Mouse (Mus musculus): ENCODE results near the gene Vmn1r15. TPM values are rescaled to one million over a fixed set of nuclear protein-coding genes. Genes with fewer than 3 reads are reported as not detected.

Vmn1r15 gene
- not detected for polyA plus RNA-seq (2014; fragmentation: Illumina TruSeq; extraction: RNeasy Lipid Tissue Mini Kit (QIAGEN cat#74804); ENCODE audit: insufficient read depth, low read depth, low replicate concordance)

DNA sequence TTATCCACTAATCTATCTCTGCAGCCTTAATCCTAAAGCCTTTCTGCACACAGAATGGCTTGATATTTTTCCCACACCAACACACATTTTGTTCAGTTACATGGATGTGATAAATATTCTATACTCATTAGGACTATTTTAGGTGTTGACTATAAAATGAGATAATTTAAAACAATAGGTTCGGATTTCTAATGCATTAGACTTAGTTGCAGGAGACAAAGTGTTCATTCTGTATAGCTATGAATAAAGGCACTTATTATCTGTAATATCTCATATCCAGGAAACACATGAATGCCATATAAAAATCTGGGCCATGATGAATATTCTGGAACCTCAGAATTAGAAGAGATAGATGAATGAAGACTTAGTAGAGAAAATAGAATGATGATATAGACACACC is at the start of gene Vmn1r15:
Vmn1r15 (plus strand) TSS at position 301 of the 400 bp plus-strand sequence.

DNA sequence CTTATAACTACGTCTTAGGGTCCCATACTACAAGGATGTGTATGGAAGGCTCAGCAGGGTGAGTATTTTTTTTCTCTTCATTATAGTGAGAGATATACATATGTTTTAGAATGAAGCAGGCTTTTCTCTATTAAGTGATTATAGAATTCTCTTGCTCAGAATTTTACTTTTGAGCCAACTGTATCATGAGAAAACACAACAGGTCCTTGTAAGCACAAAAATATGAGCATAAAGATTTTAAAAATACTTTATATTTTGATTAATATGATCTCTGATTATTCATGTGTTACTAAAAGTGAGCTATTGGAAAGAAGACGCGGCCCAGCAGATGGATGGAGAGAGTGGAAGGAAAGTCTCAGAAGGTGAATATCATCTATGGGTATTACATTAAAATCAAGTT is 26.4 kb upstream of the Vmn1r15 start, which contains the start of gene Vmn1r14:
Vmn1r14 (plus strand) TSS at position 301 of the 400 bp plus-strand sequence.

Other genes starting within 250 kb of the Vmn1r15 start
- gene Vmn1r7, start 232.6 kb upstream of the Vmn1r15 start, polyA plus RNA-seq (2014; fragmentation: Illumina TruSeq; extraction: RNeasy Lipid Tissue Mini Kit (QIAGEN cat#74804); ENCODE audit: insufficient read depth, low read depth, low replicate concordance) = not detected
- not detected for gene Vmn1r8, start 225.7 kb upstream of the Vmn1r15 start, polyA plus RNA-seq (2014; fragmentation: Illumina TruSeq; extraction: RNeasy Lipid Tissue Mini Kit (QIAGEN cat#74804); ENCODE audit: insufficient read depth, low read depth, low replicate concordance)
- not detected for gene Vmn1r9, start 191.2 kb upstream of the Vmn1r15 start, polyA plus RNA-seq (2014; fragmentation: Illumina TruSeq; extraction: RNeasy Lipid Tissue Mini Kit (QIAGEN cat#74804); ENCODE audit: insufficient read depth, low read depth, low replicate concordance)
- gene Vmn1r10, start 148.5 kb upstream of the Vmn1r15 start, polyA plus RNA-seq (2014; fragmentation: Illumina TruSeq; extraction: RNeasy Lipid Tissue Mini Kit (QIAGEN cat#74804); ENCODE audit: insufficient read depth, low read depth, low replicate concordance) = not detected
- gene Vmn1r11, start 124.5 kb upstream of the Vmn1r15 start, polyA plus RNA-seq (2014; fragmentation: Illumina TruSeq; extraction: RNeasy Lipid Tissue Mini Kit (QIAGEN cat#74804); ENCODE audit: insufficient read depth, low read depth, low replicate concordance) = not detected
- not detected for gene Vmn1r12, start 101.0 kb upstream of the Vmn1r15 start, polyA plus RNA-seq (2014; fragmentation: Illumina TruSeq; extraction: RNeasy Lipid Tissue Mini Kit (QIAGEN cat#74804); ENCODE audit: insufficient read depth, low read depth, low replicate concordance)
- gene Vmn1r13, start 54.7 kb upstream of the Vmn1r15 start, polyA plus RNA-seq (2014; fragmentation: Illumina TruSeq; extraction: RNeasy Lipid Tissue Mini Kit (QIAGEN cat#74804); ENCODE audit: insufficient read depth, low read depth, low replicate concordance) = not detected
- not detected for gene Vmn1r14, start 26.3 kb upstream of the Vmn1r15 start, polyA plus RNA-seq (2014; fragmentation: Illumina TruSeq; extraction: RNeasy Lipid Tissue Mini Kit (QIAGEN cat#74804); ENCODE audit: insufficient read depth, low read depth, low replicate concordance)
- gene Vmn1r16, start 71.5 kb downstream of the Vmn1r15 start, polyA plus RNA-seq (2014; fragmentation: Illumina TruSeq; extraction: RNeasy Lipid Tissue Mini Kit (QIAGEN cat#74804); ENCODE audit: insufficient read depth, low read depth, low replicate concordance) = not detected
- not detected for gene Vmn1r17, start 105.8 kb downstream of the Vmn1r15 start, polyA plus RNA-seq (2014; fragmentation: Illumina TruSeq; extraction: RNeasy Lipid Tissue Mini Kit (QIAGEN cat#74804); ENCODE audit: insufficient read depth, low read depth, low replicate concordance)
- not detected for gene Vmn1r18, start 137.8 kb downstream of the Vmn1r15 start, polyA plus RNA-seq (2014; fragmentation: Illumina TruSeq; extraction: RNeasy Lipid Tissue Mini Kit (QIAGEN cat#74804); ENCODE audit: insufficient read depth, low read depth, low replicate concordance)
- gene Vmn1r19, start 145.8 kb downstream of the Vmn1r15 start, polyA plus RNA-seq (2014; fragmentation: Illumina TruSeq; extraction: RNeasy Lipid Tissue Mini Kit (QIAGEN cat#74804); ENCODE audit: insufficient read depth, low read depth, low replicate concordance) = not detected
- gene Vmn1r20, start 171.0 kb downstream of the Vmn1r15 start, polyA plus RNA-seq (2014; fragmentation: Illumina TruSeq; extraction: RNeasy Lipid Tissue Mini Kit (QIAGEN cat#74804); ENCODE audit: insufficient read depth, low read depth, low replicate concordance) = not detected